Mouse (Mus musculus): Measurements from ENCODE around the gene Trat1.

DNA sequence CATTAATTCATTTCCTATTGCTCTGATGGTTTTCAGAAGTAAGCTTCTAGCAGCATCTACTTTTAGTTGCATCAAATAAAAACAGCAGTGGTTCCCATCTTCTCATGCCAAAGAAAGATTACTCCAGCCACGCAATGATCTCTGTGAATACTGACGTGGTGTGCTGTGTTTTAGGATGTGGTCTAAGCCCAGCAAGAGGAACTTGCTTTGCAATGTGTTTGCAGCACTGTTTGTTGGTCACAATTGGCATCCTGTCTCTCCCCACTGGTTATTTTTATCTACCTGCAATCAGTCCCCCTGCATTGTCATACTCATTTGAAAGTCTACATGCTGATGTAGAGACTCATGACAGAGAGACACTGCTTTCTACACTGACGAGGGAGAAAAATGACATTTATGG is 14.4 kb upstream of the Trat1 start:
- no peak for TF ChIP-seq MAFK (IDR thresholded peaks at IDR 0.05; ENCODE audit: insufficient read depth, low read depth, low read length)
- TF ChIP-seq HCFC1 (IDR thresholded peaks at IDR 0.05; ENCODE audit: borderline replicate concordance, insufficient read depth, low read length) = no peak

Data from ES-E14 (cell line).